Mouse (Mus musculus): ENCODE measurements around the gene Igf2bp1. TPM values are rescaled to one million over a fixed set of nuclear protein-coding genes. Genes with fewer than 3 reads are reported as not detected.
A peak's percentile ranks its signal among the peaks of the same experiment; 100 is the strongest.

Gene Igf2bp1
- polyA plus RNA-seq, 1 experiment from 2014 or later = 20.8 TPM

GRCm38 (mm10) chr11:96034596-96035052 is 28.9 kb upstream of the Igf2bp1 start, which contains the start of gene Snf8:
Snf8 (plus strand) TSS chr11:96034885.
- 1% methylated on average over 29 of the region's 29 CpGs for WGBS (ENCODE audit: insufficient replicate concordance)

GRCm38 (mm10) chr11:96034116-96034515 is 28.4 kb upstream of the Igf2bp1 start:
- H3K9me3 ChIP-seq (replicated peaks) = no peaks in the 10 kb centered on the region
- peak overlapping the region; percentile 86 for H3K4me2 ChIP-seq
- H3K9ac ChIP-seq = peak overlapping the region; percentile 88
- ATAC-seq (ENCODE audit: low read depth) (no peak), DNase-seq (no peak)
- no peaks in the 10 kb centered on the region for H3K27me3 ChIP-seq
- 33% methylated on average over 8 of the region's 8 CpGs for WGBS (ENCODE audit: insufficient replicate concordance)
- H3K36me3 ChIP-seq = peaks cover 21% of the 10 kb centered on the region
- peaks cover 56% of the 10 kb centered on the region for H3K4me1 ChIP-seq (replicated peaks)
- H3K4me3 ChIP-seq (replicated peaks) = peak overlapping the region; percentile 91
- H3K27ac ChIP-seq = peak overlapping the region; percentile 67

More at GRCm38 (mm10) chr11:96034596-96035052, 28.9 kb upstream of the Igf2bp1 start, which contains the start of gene Snf8:
- Histone ChIP-seq H3K36me3 (peaks cover 25% of the 10 kb centered on the region), H3K4me1 (replicated peaks) (peaks cover 57% of the 10 kb centered on the region), H3K4me3 (replicated peaks) (peak within 1 kb of the TSS; percentile 91), H3K27me3 (no peaks in the 10 kb centered on the region), H3K9me3 (replicated peaks) (no peaks in the 10 kb centered on the region), H3K4me2 (peak within 1 kb of the TSS; percentile 86), H3K9ac (peak within 1 kb of the TSS; percentile 88), H3K27ac (peak within 1 kb of the TSS; percentile 67)
- DNase-seq (peak; percentile 91), ATAC-seq (ENCODE audit: low read depth) (peak; percentile 86)

- no peak for DNase-seq
- Histone ChIP-seq H3K4me3 (replicated peaks) (no peak overlapping the region), H3K27ac (no peak overlapping the region), H3K4me2 (no peak overlapping the region), H3K27me3 (no peaks in the 10 kb centered on the region), H3K9me3 (replicated peaks) (no peaks in the 10 kb centered on the region), H3K9ac (no peak overlapping the region), H3K4me1 (replicated peaks) (peaks cover 47% of the 10 kb centered on the region), H3K36me3 (peaks cover 17% of the 10 kb centered on the region)
- no peak for ATAC-seq (ENCODE audit: low read depth)
- 78% methylated on average over 3 of the region's 3 CpGs for WGBS (ENCODE audit: insufficient replicate concordance)
These were observed 27.5 kb upstream of the Igf2bp1 start for GRCm38 (mm10) chr11:96033264-96033663.

GRCm38 (mm10) chr11:96031701-96032100 is 26.0 kb upstream of the Igf2bp1 start:
- WGBS (ENCODE audit: insufficient replicate concordance) = 73% methylated on average over 2 of the region's 2 CpGs
- no peak overlapping the region for H3K27ac ChIP-seq
- peaks cover 3% of the 10 kb centered on the region; the same call in 1 of the 2 replicates for H3K36me3 ChIP-seq

GRCm38 (mm10) chr11:96030571-96030970 is 24.8 kb upstream of the Igf2bp1 start:
- no peaks in the 10 kb centered on the region for H3K9me3 ChIP-seq (replicated peaks)
- H3K4me2 ChIP-seq = no peak overlapping the region
- H3K9ac ChIP-seq = no peak overlapping the region
- DNase-seq (no peak), ATAC-seq (ENCODE audit: low read depth) (no peak)
- H3K4me1 ChIP-seq (replicated peaks) = peaks cover 21% of the 10 kb centered on the region
- H3K27ac ChIP-seq = no peak overlapping the region
- no peak overlapping the region for H3K4me3 ChIP-seq (replicated peaks)
- H3K27me3 ChIP-seq = no peaks in the 10 kb centered on the region
- no peaks in the 10 kb centered on the region for H3K36me3 ChIP-seq
- WGBS (ENCODE audit: insufficient replicate concordance) = 80% methylated on average over 3 of the region's 3 CpGs

More at GRCm38 (mm10) chr11:96031701-96032100, 26.0 kb upstream of the Igf2bp1 start:
- Histone ChIP-seq H3K4me3 (replicated peaks) (no peak overlapping the region), H3K4me2 (no peak overlapping the region), H3K9ac (no peak overlapping the region), H3K4me1 (replicated peaks) (peaks cover 32% of the 10 kb centered on the region), H3K27me3 (no peaks in the 10 kb centered on the region), H3K9me3 (replicated peaks) (no peaks in the 10 kb centered on the region)
- DNase-seq (no peak), ATAC-seq (ENCODE audit: low read depth) (no peak)

GRCm38 (mm10) chr11:96028130-96028529 is 22.4 kb upstream of the Igf2bp1 start:
- Histone ChIP-seq H3K36me3 (no peaks in the 10 kb centered on the region), H3K27me3 (no peaks in the 10 kb centered on the region), H3K4me3 (replicated peaks) (no peak overlapping the region), H3K9ac (no peak overlapping the region), H3K27ac (no peak overlapping the region), H3K9me3 (replicated peaks) (no peaks in the 10 kb centered on the region), H3K4me2 (no peak overlapping the region), H3K4me1 (replicated peaks) (peaks cover 16% of the 10 kb centered on the region)
- no peak for ATAC-seq (ENCODE audit: low read depth)
- no peak for DNase-seq
- 19% methylated on average over 5 of the region's 5 CpGs for WGBS (ENCODE audit: insufficient replicate concordance)

GRCm38 (mm10) chr11:96020622-96021021 is 14.9 kb upstream of the Igf2bp1 start:
- H3K4me2 ChIP-seq = no peak overlapping the region
- no peak for DNase-seq
- 52% methylated on average over 4 of the region's 4 CpGs for WGBS (ENCODE audit: insufficient replicate concordance)
- no peaks in the 10 kb centered on the region for H3K27me3 ChIP-seq
- no peaks in the 10 kb centered on the region for H3K36me3 ChIP-seq
- no peak overlapping the region for H3K9ac ChIP-seq
- H3K4me1 ChIP-seq (replicated peaks) = peaks cover 8% of the 10 kb centered on the region
- no peaks in the 10 kb centered on the region for H3K9me3 ChIP-seq (replicated peaks)
- no peak for ATAC-seq (ENCODE audit: low read depth)
- no peak overlapping the region for H3K27ac ChIP-seq
- no peak overlapping the region for H3K4me3 ChIP-seq (replicated peaks)

GRCm38 (mm10) chr11:96017941-96018351 is 12.2 kb upstream of the Igf2bp1 start:
- no peaks in the 10 kb centered on the region for H3K27me3 ChIP-seq
- DNase-seq (no peak), ATAC-seq (ENCODE audit: low read depth) (no peak)
- no peaks in the 10 kb centered on the region for H3K4me1 ChIP-seq (replicated peaks)
- no peaks in the 10 kb centered on the region for H3K36me3 ChIP-seq
- 50% methylated on average over 9 of the region's 9 CpGs for WGBS (ENCODE audit: insufficient replicate concordance)
- no peak overlapping the region for H3K27ac ChIP-seq
- no peak overlapping the region for H3K4me3 ChIP-seq (replicated peaks)
- no peak overlapping the region for H3K4me2 ChIP-seq
- no peaks in the 10 kb centered on the region for H3K9me3 ChIP-seq (replicated peaks)
- no peak overlapping the region for H3K9ac ChIP-seq

GRCm38 (mm10) chr11:96015421-96015820 is 9.7 kb upstream of the Igf2bp1 start:
- no peak overlapping the region for H3K4me3 ChIP-seq (replicated peaks)

GRCm38 (mm10) chr11:96011982-96012381 is 6.2 kb upstream of the Igf2bp1 start:
- Histone ChIP-seq H3K4me2 (peak overlapping the region; percentile 42), H3K9ac (no peak overlapping the region), H3K9me3 (replicated peaks) (no peaks in the 10 kb centered on the region), H3K4me3 (replicated peaks) (no peak overlapping the region), H3K27ac (no peak overlapping the region), H3K27me3 (peaks cover 11% of the 10 kb centered on the region), H3K4me1 (replicated peaks) (peaks cover 28% of the 10 kb centered on the region), H3K36me3 (no peaks in the 10 kb centered on the region)
- no peak for ATAC-seq (ENCODE audit: low read depth)
- 3% methylated on average over 6 of the region's 8 CpGs for WGBS (ENCODE audit: insufficient replicate concordance)
- no peak for DNase-seq

More at GRCm38 (mm10) chr11:96015421-96015820, 9.7 kb upstream of the Igf2bp1 start:
- peaks cover 9% of the 10 kb centered on the region for H3K4me1 ChIP-seq (replicated peaks)
- H3K36me3 ChIP-seq = no peaks in the 10 kb centered on the region
- H3K27me3 ChIP-seq = no peaks in the 10 kb centered on the region
- H3K9ac ChIP-seq = no peak overlapping the region
- H3K4me2 ChIP-seq = no peak overlapping the region
- ATAC-seq (ENCODE audit: low read depth) (no peak), DNase-seq (no peak)
- H3K9me3 ChIP-seq (replicated peaks) = no peaks in the 10 kb centered on the region
- WGBS (ENCODE audit: insufficient replicate concordance) = 46% methylated on average over 5 of the region's 5 CpGs
- no peak overlapping the region for H3K27ac ChIP-seq

GRCm38 (mm10) chr11:96008827-96009226 is 3.1 kb upstream of the Igf2bp1 start:
- H3K27me3 ChIP-seq = peaks cover 19% of the 10 kb centered on the region
- H3K9ac ChIP-seq = no peak overlapping the region
- ATAC-seq (ENCODE audit: low read depth) = peak; percentile 52
- peaks cover 53% of the 10 kb centered on the region for H3K4me1 ChIP-seq (replicated peaks)
- 0% methylated on average over 1 of the region's 1 CpGs for WGBS (ENCODE audit: insufficient replicate concordance)
- H3K36me3 ChIP-seq = no peaks in the 10 kb centered on the region
- DNase-seq = no peak
- no peak overlapping the region for H3K4me2 ChIP-seq
- peak overlapping the region; percentile 53 for H3K27ac ChIP-seq
- no peak overlapping the region for H3K4me3 ChIP-seq (replicated peaks)
- no peaks in the 10 kb centered on the region for H3K9me3 ChIP-seq (replicated peaks)

Measured in liver, embryonic 13.5 days (tissue).